Mouse (Mus musculus) embryo, embryonic 10.5 days (tissue): Measurements from ENCODE around the gene Mitf.

Experiments used
- DNase-seq: peaks from one replicate; pipeline ENCODE4 v3.0.0-alpha.2; 2015; ENCODE audit warnings: low spot score

Gene Mitf

GRCm38 (mm10) chr6:97881935-97882334 is 75.1 kb downstream of the Mitf start:
- peak; percentile 81 for DNase-seq

- no peak for DNase-seq
Measured at GRCm38 (mm10) chr6:97882931-97883330, 76.1 kb downstream of the Mitf start.

DNA sequence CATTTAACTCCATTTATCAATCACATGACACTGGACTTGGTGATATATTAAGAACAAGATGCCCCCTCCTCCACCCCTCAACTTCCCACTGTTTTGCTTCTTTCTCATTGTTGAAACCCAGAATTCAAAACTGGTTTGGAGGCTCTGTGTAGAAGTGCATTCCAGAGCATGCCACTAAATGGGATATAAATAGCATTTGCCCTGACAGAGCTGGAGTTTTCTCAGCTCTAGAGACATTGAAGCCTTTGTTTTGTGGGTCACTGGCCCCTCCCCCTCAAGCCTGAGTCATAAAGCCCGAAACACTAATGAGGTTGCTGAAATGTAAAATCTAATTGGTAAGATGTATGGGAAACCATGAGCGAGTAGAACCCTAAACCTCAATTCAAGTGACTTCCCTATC is 76.6 kb downstream of the Mitf start:
- peak; percentile 66 for DNase-seq

DNA sequence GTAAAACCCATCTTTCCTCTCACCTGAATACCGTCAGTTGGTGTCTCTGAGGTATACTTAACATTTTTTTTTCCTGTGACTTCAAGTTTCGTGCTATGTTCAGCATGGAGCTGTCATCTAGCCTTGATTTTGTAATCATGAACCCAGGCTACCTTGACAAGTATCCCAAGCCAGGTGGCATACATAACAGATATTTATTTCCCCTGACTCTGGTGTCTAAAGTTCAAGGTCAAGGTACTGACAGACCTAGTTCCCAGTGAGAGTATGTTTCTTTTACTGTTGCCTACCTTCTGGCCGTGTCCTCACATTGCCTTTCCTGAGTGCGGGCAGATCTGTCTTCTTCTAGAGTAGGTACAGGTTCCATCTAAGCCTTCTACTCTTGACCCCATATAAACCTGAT is 78.1 kb downstream of the Mitf start:
- DNase-seq: no peak

DNA sequence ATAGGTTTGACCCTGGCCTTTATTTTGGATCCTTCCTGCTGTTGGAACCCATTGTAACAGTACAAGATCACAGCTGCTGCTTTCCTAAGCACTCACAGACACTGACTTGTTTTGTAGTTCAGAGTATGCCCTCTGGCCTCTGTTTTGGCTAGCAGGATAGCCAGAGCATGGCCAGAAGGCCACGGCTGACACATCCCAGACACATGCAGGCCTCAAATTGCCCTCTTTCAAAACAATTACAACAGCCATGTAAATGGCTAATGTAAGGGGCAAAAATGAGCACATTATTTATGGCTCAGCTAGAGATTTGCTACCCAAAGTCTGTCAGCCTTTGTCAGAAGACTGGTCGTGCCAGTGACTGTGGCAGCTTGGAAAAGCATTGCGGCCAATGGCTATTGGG is 78.8 kb downstream of the Mitf start:
- peak; percentile 23 for DNase-seq

- DNase-seq: no peak
Measured at GRCm38 (mm10) chr6:97887893-97888292, 81.0 kb downstream of the Mitf start.

DNA sequence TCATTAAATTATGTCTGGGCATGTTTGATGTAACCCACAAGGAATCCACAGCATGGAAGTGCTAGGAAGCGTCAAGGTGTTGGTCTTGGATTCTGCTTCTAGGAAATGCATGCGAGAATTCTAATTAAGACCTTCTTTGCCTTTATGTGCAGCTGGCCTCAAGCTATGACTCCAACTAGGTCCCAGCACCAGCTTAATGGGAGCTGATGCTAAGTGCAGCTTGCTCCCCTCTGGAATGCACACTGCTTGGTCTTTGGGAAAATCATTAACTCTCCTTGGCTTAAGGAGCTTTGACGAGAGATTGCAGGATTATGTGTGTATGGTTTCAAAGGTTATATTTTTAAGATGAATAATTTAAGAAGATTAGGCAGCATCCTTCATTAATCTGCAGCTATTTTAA is 81.7 kb downstream of the Mitf start:
- no peak for DNase-seq

GRCm38 (mm10) chr6:97893546-97893945 is 86.7 kb downstream of the Mitf start:
- DNase-seq: no peak

GRCm38 (mm10) chr6:97897191-97897590 is 90.3 kb downstream of the Mitf start:
- no peak for DNase-seq

GRCm38 (mm10) chr6:97898085-97898484 is 91.2 kb downstream of the Mitf start:
- DNase-seq: no peak

- no peak for DNase-seq
Measured at GRCm38 (mm10) chr6:97901561-97901960, 94.7 kb downstream of the Mitf start.

DNA sequence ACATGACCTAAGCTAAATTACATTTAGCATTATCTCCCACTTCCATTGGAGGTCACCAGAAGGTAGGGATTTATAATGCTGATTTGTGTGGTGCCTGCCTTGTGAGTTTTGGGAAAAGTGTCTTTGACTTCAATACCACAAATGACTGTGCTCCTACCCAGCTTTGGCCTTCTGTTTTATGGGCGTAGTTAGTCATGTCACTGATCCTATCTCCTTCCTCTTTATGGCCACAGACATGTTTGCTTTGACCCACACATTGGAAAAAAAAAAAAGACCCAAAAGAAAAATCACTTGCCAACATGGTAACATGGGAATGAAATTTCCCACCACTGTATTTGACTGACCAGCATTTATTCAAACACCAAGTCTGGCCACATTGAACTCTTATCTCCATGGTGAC is 95.4 kb downstream of the Mitf start:
- DNase-seq: no peak

DNA sequence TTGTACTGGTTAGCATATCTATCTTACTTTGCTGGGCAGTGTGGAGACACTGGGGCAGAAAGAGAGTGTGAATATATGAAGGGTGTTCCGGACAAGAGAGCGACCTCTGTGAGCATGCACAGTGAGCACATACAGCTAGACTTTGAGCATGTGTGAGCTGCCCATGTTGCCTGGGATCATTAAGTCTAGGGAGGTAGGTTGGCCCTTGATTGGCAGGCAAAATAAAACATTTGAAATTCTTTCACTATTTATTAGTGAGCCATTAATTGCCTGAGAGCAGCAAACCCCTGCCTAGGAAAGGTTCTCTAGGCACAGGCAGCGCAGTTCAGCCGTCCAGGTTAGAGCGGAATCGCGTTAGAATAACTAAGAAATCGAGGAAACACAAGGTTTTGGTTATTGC is 107.9 kb downstream of the Mitf start:
- DNase-seq: no peak

DNA sequence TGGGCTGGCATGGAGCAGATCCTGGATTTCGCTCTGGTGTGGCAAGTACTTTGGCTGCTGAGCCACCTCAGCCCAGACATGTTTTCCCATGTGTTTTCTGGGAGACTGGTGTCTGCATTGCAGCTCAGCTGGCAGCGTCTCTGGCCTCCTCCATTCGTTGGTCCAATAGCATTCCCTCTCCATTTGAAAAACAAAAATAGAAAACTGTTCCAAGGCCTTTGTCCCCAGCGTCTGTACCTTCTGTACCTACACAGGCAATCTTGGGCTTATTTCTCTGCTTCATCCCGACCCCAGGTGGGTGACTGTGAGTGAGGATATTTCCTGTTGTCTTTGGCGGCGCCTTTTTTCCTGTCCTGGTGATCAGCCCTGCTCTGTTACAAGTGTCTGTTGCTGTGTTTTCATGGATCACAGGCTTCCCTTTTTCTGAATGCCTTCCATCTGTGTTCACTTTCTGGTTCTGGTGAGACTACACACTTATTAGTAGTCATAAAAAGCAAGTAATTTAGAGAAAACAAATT is 109.6 kb downstream of the Mitf start:
- no peak for DNase-seq

GRCm38 (mm10) chr6:97918051-97918450 is 111.2 kb downstream of the Mitf start:
- DNase-seq: no peak

- no peak for DNase-seq
Measured at GRCm38 (mm10) chr6:97918481-97918880, 111.6 kb downstream of the Mitf start.

DNA sequence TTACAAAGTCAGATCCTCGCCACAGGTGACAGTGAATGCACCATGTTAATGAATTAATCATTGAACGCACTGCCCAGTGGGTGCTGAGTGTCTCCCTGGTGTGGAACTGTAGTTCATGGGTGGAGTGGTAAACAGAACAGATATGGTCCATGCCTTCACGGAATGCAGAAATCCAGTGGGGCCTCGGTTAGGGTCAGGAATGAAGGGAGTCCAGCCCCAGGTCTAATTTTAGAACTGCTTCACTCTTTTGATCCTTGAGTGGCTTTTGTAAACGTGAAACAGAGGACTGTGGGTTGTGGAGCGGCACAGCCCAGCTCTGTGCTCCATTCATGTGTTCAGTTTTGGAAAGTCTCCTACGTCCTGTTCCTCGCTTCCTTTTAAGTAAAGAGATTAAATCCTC is 112.4 kb downstream of the Mitf start:
- DNase-seq: no peak

DNA sequence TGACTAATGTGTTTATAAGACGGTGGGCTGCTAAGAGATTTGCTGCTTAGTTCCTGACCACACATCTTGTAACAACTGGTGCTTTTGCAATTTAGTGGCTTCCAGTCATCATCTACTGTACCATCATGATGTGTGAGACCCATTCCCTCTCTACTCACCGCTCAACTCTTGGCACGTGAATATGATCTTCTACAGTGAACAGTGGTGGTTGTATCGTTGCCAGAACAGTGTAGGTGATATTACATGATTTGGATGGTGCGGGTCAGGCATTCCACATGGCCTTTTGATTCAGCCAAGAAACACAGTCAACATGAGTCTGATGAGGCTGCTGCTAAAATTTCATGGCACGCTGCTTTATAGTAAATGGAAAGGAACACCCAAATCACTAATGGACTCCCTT is 114.7 kb downstream of the Mitf start:
- no peak for DNase-seq

- no peak for DNase-seq
Measured at GRCm38 (mm10) chr6:97924221-97924620, 117.4 kb downstream of the Mitf start.

GRCm38 (mm10) chr6:97929051-97929450 is 122.2 kb downstream of the Mitf start:
- no peak for DNase-seq

GRCm38 (mm10) chr6:97929466-97929865 is 122.6 kb downstream of the Mitf start:
- no peak for DNase-seq

DNA sequence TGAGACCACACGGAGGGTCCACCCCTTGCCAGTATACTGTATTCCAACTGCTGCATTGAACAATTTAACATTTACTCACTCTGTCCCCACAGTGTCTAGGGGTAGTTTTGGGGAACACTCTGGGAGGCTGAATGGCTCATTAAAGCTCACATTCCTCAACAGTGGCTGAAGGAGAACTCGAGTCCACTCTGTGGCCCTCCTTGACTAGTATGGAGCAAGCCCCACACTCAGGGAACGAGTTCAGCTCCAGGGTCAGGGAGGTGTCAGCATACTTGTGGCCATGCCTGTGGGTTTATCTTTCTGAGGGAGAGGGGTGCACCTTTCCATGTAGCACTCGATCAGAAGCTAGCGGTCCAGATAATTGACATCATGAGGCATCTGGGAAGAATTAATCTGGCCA is 130.3 kb downstream of the Mitf start:
- DNase-seq: no peak

GRCm38 (mm10) chr6:97937897-97938614 is 131.2 kb downstream of the Mitf start:
- no peak for DNase-seq

- no peak for DNase-seq
Measured at GRCm38 (mm10) chr6:97940916-97941315, 134.1 kb downstream of the Mitf start.
